Mouse (Mus musculus) liver, adult 2 months (tissue): ENCODE measurements around the gene Rerg.

Experiments used
- CTCF ChIP-seq: fragments of 200-500 bp; IDR thresholded peaks from 2 replicates; pipeline ENCODE4 v1.5.1; 2011; ENCODE audit warnings: low read depth, low read length, control low read depth
- POLR2A ChIP-seq: fragments of 200-500 bp; IDR thresholded peaks from 2 replicates; pipeline ENCODE4 v1.6.1; 2011; ENCODE audit warnings: low read length, control low read depth; ENCODE audit not compliant: insufficient read depth; ENCODE audit errors: extremely low read depth

GRCm38 (mm10) chr6:137211441-137211840 is 41.1 kb upstream of the Rerg start:
- TF ChIP-seq POLR2A (no peak), CTCF (no peak)
